Mouse (Mus musculus) neural tube, embryonic 15.5 days (tissue): ENCODE results near the gene Sart3. TPM values are rescaled to one million over a fixed set of nuclear protein-coding genes. Genes with fewer than 3 reads are reported as not detected.
"Not testable (repeated sequence)": the region's sequence is repeated elsewhere in the genome, so short reads cannot be mapped to it uniquely, and the experiment has no call there.

Experiments used
- ATAC-seq: fragments of 200-750 bp; cut with Nextera tagmentation; 2 replicates; pipeline ENCODE4 v1.8.0; 2017; ENCODE audit warnings: mild to moderate bottlenecking, moderate TSS enrichment, moderate library complexity; ENCODE audit not compliant: low FRiP score
- H3K27ac ChIP-seq: fragments of 300-500 bp; sonication (generic); replicated peaks from 2 replicates; pipeline ENCODE4 v1.5.1; 2015; ENCODE audit warnings: mild to moderate bottlenecking, inconsistent platforms
- H3K27me3 ChIP-seq: fragments of 300-500 bp; sonication (generic); replicated peaks from 2 replicates; pipeline ENCODE4 v1.6.1; 2015; ENCODE audit warnings: inconsistent platforms
- H3K36me3 ChIP-seq: fragments of 300-500 bp; sonication (generic); 2 replicates; pipeline ENCODE4 v1.6.1; 2015; ENCODE audit warnings: inconsistent platforms
- H3K4me1 ChIP-seq: fragments of 300-500 bp; sonication (generic); 2 replicates; pipeline ENCODE4 v1.6.1; 2015; ENCODE audit warnings: inconsistent platforms
- H3K4me2 ChIP-seq: fragments of 300-500 bp; sonication (generic); 2 replicates; pipeline ENCODE4 v1.6.1; 2015; ENCODE audit warnings: inconsistent platforms, mild to moderate bottlenecking, moderate library complexity
- H3K4me3 ChIP-seq: fragments of 300-500 bp; sonication (generic); replicated peaks from 2 replicates; pipeline ENCODE4 v1.5.1; 2015; ENCODE audit warnings: mild to moderate bottlenecking, inconsistent platforms
- H3K9ac ChIP-seq: fragments of 300-500 bp; sonication (generic); replicated peaks from 2 replicates; pipeline ENCODE4 v1.6.1; 2015; ENCODE audit warnings: mild to moderate bottlenecking, inconsistent platforms
- H3K9me3 ChIP-seq: fragments of 300-500 bp; sonication (generic); replicated peaks from 2 replicates; pipeline ENCODE4 v1.6.1; 2016; ENCODE audit warnings: inconsistent platforms
- WGBS: fragments of 180-500 bp; shearing (Covaris S2); methylation state at CpG from one replicate; pipeline ENCODE4 v1.1.7; 2015; ENCODE audit warnings: mixed read lengths; 5-methylcytosine and 5-hydroxymethylcytosine counted together
- polyA plus RNA-seq: library from polyadenylated mRNA; unstranded; fragments of >200 nt; fragmentation: Nextera tagmentation; extraction: Ambion mirVana; gene quantifications from 2 replicates; pipeline ENCODE4 v1.2.1, GENCODE M21; 2015

Sart3 gene
- polyA plus RNA-seq, 1 experiment from 2014 or later = 40.7 TPM

DNA sequence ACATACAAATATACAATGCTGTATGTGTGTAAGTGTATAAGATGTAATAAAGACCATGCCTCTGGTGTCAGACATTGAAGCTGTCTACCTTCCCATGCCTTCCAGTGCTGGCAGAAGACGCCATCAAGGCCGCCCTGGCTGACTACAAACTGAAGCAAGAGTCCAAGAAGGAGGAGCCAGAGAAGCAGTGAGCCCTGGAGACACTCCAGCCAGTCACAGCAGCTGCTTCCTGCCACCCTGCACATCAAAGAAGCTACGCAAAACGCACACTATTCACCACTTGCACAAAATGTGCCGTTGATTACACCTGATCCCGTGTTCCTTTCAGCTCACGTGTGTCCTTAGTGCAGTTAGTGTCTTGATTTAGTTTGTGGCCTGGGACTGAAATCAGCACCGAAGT is 5.4 kb upstream of the Sart3 start:
- H3K27ac ChIP-seq, ATAC-seq, H3K4me2 ChIP-seq, H3K27me3 ChIP-seq, H3K4me3 ChIP-seq, H3K9ac ChIP-seq, H3K9me3 ChIP-seq: not testable (repeated sequence)
- Histone ChIP-seq H3K36me3 (peaks cover 33% of the 10 kb centered on the region), H3K4me1 (peaks cover 12% of the 10 kb centered on the region)
- 87% methylated on average over 8 of the region's 8 CpGs for WGBS

GRCm38 (mm10) chr5:113776896-113777226 is 4.6 kb upstream of the Sart3 start:
- Histone ChIP-seq H3K4me2 (no peak overlapping the region), H3K9me3 (no peaks in the 10 kb centered on the region), H3K9ac (no peak overlapping the region), H3K27me3 (no peaks in the 10 kb centered on the region), H3K27ac (no peak overlapping the region), H3K36me3 (peaks cover 33% of the 10 kb centered on the region), H3K4me3 (no peak overlapping the region), H3K4me1 (peaks cover 12% of the 10 kb centered on the region)
- 93% methylated on average over 8 of the region's 8 CpGs for WGBS
- no peak for ATAC-seq

DNA sequence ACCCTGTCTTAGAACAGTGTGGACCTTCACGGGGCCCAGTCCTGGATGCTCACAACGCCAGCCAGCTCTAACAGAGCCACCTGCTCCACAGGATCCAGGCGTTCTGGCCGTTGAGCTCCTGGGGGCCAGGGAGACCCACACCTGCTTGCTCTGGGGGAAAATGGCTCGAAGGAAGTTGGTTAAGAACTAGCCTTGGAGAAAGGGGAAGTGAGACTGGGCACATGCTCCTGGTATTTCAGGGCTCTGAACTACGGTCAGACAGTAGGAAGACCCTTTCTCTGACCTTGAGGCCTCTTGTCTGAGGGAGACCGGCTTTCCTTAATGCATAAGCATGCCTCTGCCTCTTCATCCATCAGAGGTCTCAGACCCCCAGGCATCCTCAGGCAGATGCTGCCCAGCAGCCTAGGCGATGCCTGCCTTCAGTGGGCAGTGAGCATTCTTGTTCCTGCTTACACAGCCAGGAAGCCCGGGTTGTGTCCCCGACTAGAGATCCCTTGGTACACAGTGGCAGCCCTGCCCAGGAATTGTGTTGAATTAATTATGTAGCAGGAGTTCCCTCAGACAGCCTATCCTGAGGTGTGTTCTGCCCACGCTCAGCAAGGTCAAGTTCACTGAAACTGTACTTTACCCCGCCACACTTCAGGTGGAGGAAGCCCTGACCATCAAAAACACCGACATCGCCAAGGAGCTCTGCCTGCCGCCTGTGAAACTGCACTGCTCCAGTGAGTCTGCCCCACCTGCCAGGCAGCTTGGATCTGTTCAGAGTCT is 4.0 kb upstream of the Sart3 start:
- 93% methylated on average over 15 of the region's 15 CpGs for WGBS
- no peak overlapping the region for H3K9ac ChIP-seq
- H3K27ac ChIP-seq = no peak overlapping the region
- no peak overlapping the region for H3K4me3 ChIP-seq
- ATAC-seq = no peak
- H3K4me1 ChIP-seq = peaks cover 12% of the 10 kb centered on the region
- H3K4me2 ChIP-seq = no peak overlapping the region
- peaks cover 33% of the 10 kb centered on the region for H3K36me3 ChIP-seq
- no peaks in the 10 kb centered on the region for H3K9me3 ChIP-seq
- no peaks in the 10 kb centered on the region for H3K27me3 ChIP-seq

GRCm38 (mm10) chr5:113775585-113775984 is 3.3 kb upstream of the Sart3 start:
- Histone ChIP-seq H3K4me3 (no peak overlapping the region), H3K36me3 (peaks cover 33% of the 10 kb centered on the region), H3K27me3 (no peaks in the 10 kb centered on the region), H3K27ac (no peak overlapping the region), H3K9me3 (no peaks in the 10 kb centered on the region), H3K4me1 (peaks cover 14% of the 10 kb centered on the region), H3K9ac (no peak overlapping the region), H3K4me2 (no peak overlapping the region)
- 94% methylated on average over 10 of the region's 10 CpGs for WGBS
- ATAC-seq = no peak

GRCm38 (mm10) chr5:113773664-113774063 is 1.4 kb upstream of the Sart3 start:
- peaks cover 33% of the 10 kb centered on the region for H3K36me3 ChIP-seq
- H3K9me3 ChIP-seq = no peaks in the 10 kb centered on the region
- H3K4me1 ChIP-seq = peaks cover 32% of the 10 kb centered on the region
- WGBS = 0% methylated on average over 7 of the region's 7 CpGs
- no peak overlapping the region; the same call in 1 of the 2 replicates for H3K27ac ChIP-seq
- H3K27me3 ChIP-seq = no peaks in the 10 kb centered on the region
- no peak; the same call in 1 of the 2 replicates for ATAC-seq
- peak overlapping the region; percentile 92 for H3K4me2 ChIP-seq
- H3K9ac ChIP-seq = peak overlapping the region; percentile 67; the same call in 1 of the 2 replicates
- peak overlapping the region; percentile 99 for H3K4me3 ChIP-seq

GRCm38 (mm10) chr5:113772905-113773519 is 702 bp upstream of the Sart3 start:
- no peaks in the 10 kb centered on the region for H3K27me3 ChIP-seq

GRCm38 (mm10) chr5:113771213-113772162 is 822 bp downstream of the Sart3 start:
- Histone ChIP-seq H3K4me3 (peak overlapping the region; percentile 99), H3K27ac (peak overlapping the region; percentile 100), H3K4me1 (peaks cover 38% of the 10 kb centered on the region), H3K9me3 (no peaks in the 10 kb centered on the region), H3K36me3 (peaks cover 33% of the 10 kb centered on the region), H3K27me3 (no peaks in the 10 kb centered on the region), H3K9ac (peak overlapping the region; percentile 83), H3K4me2 (peak overlapping the region; percentile 92)
- WGBS = under 1% methylated on average over 89 of the region's 97 CpGs
- ATAC-seq = peak; percentile 85

More at GRCm38 (mm10) chr5:113772905-113773519, 702 bp upstream of the Sart3 start:
- Histone ChIP-seq H3K4me1 (peaks cover 36% of the 10 kb centered on the region), H3K36me3 (peaks cover 34% of the 10 kb centered on the region), H3K9me3 (no peaks in the 10 kb centered on the region), H3K9ac (peak overlapping the region; percentile 67), H3K27ac (peak overlapping the region; percentile 100), H3K4me2 (peak overlapping the region; percentile 92), H3K4me3 (peak overlapping the region; percentile 99)
- WGBS = 2% methylated on average over 30 of the region's 38 CpGs
- ATAC-seq = peak; percentile 49

GRCm38 (mm10) chr5:113768806-113769205 is 3.5 kb downstream of the Sart3 start:
- H3K9ac ChIP-seq = no peak overlapping the region
- peaks cover 15% of the 10 kb centered on the region for H3K36me3 ChIP-seq
- H3K27me3 ChIP-seq = no peaks in the 10 kb centered on the region
- H3K4me3 ChIP-seq = no peak overlapping the region
- 92% methylated on average over 8 of the region's 8 CpGs for WGBS
- peaks cover 34% of the 10 kb centered on the region for H3K4me1 ChIP-seq
- no peaks in the 10 kb centered on the region for H3K9me3 ChIP-seq
- no peak for ATAC-seq
- H3K4me2 ChIP-seq = no peak overlapping the region
- no peak overlapping the region for H3K27ac ChIP-seq

DNA sequence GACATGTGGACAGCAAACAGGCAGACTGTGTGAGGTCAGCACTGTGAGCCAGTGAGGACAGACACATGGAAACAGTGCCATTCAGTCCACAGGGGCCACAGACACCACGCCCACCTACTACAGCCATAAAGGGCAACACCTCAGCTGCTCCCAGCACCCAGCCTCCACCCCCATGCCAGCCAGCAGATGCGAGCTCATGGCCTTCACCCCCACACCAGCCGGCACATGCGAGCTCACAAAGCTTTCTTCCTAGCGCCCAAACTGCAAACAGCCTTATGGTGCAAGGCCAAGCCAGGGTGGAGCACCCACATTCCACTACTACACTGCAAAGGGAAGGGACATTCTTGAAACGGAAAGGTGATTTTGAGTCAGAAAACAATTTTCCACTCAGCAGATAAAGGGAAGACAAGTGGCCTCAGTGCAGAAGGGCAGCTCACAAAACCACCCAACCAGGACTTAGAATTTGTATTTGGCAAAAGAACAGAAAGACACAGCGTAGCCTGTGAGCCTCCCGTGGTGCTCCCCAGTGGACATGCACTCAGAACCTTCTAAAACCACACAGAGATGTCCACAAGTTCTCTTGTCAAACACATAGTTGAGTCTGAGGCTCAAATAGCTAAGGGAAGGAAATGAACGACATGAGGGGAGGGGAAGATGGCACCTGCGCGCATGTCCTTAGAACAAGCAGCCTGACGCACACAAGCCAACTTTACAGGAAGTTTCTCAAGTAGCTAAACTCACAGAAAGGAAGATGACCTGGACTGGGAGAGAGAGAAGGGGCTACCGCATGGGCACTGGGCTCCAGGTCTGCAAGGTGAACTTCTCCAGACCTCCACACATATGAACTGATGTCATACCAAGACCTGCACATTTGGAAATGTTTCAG is 6.4 kb downstream of the Sart3 start:
- Histone ChIP-seq H3K27ac (no peak overlapping the region), H3K4me1 (peaks cover 26% of the 10 kb centered on the region), H3K36me3 (peaks cover 37% of the 10 kb centered on the region), H3K27me3 (no peaks in the 10 kb centered on the region), H3K4me2 (no peak overlapping the region), H3K4me3 (no peak overlapping the region), H3K9me3 (no peaks in the 10 kb centered on the region), H3K9ac (no peak overlapping the region)
- 86% methylated on average over 13 of the region's 13 CpGs for WGBS
- ATAC-seq = no peak

DNA sequence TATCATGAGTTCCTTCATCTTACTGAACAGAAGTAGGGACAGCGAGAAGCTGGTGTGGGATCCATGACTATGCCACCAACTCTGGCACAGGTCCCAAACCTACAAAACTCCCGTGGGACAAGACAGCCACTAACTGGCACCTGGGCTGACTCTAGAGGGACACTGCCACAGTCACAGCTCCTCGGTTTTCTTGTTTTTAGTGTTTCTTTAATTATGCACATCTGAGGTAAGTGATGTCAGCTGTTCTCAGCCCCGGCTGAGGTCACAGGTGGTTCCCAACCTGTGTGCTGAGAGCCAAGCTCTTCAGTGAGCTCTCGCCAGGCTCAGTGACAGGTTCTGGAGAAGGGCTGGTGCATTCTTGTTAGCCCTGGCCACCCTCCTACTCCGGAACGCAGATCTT is 7.9 kb downstream of the Sart3 start:
- no peaks in the 10 kb centered on the region for H3K9me3 ChIP-seq
- no peak overlapping the region for H3K4me3 ChIP-seq
- H3K27me3 ChIP-seq = no peaks in the 10 kb centered on the region
- no peak overlapping the region for H3K4me2 ChIP-seq
- no peak for ATAC-seq
- H3K9ac ChIP-seq = no peak overlapping the region
- WGBS = 91% methylated on average over 7 of the region's 7 CpGs
- peaks cover 50% of the 10 kb centered on the region for H3K36me3 ChIP-seq
- H3K4me1 ChIP-seq = peaks cover 13% of the 10 kb centered on the region
- H3K27ac ChIP-seq = no peak overlapping the region

- peaks cover 68% of the 10 kb centered on the region for H3K36me3 ChIP-seq
These were observed 10.7 kb downstream of the Sart3 start for GRCm38 (mm10) chr5:113761585-113761984.

More at GRCm38 (mm10) chr5:113761585-113761984, 10.7 kb downstream of the Sart3 start:
- no peak overlapping the region for H3K4me3 ChIP-seq
- H3K4me2 ChIP-seq = no peak overlapping the region
- no peak for ATAC-seq
- H3K4me1 ChIP-seq = no peaks in the 10 kb centered on the region
- H3K27me3 ChIP-seq = no peaks in the 10 kb centered on the region
- WGBS = 94% methylated on average over 2 of the region's 2 CpGs
- H3K9me3 ChIP-seq = no peaks in the 10 kb centered on the region
- no peak overlapping the region for H3K27ac ChIP-seq
- no peak overlapping the region for H3K9ac ChIP-seq
